Mouse (Mus musculus) olfactory bulb, adult 2 months (tissue): ENCODE data around the gene Rbfox3.

Experiments used
- CTCF ChIP-seq: fragments of 200-500 bp; IDR thresholded peaks from 2 replicates; pipeline ENCODE4 v1.5.1; 2012; ENCODE audit warnings: low read depth, mild to moderate bottlenecking, low read length, moderate library complexity; ENCODE audit not compliant: insufficient read depth
- POLR2A ChIP-seq: fragments of 200-500 bp; IDR thresholded peaks from 2 replicates; pipeline ENCODE4 v1.6.1; 2012; ENCODE audit warnings: mild to moderate bottlenecking, low read depth, low read length, moderate library complexity; ENCODE audit not compliant: insufficient read depth

- TF ChIP-seq POLR2A, result no peak
- TF ChIP-seq CTCF, result no peak
Measured at GRCm38 (mm10) chr11:118723166-118723565, 188.2 kb downstream of the Rbfox3 start.
